12 mouse cellular contexts compared by ENCODE assay signal in genomic region chr1:159920571-159920970, GRCm38 (mm10).
DNase-seq lines count a peak whose midpoint lies in the region.
"Had no signal": no experiment of that assay in that cellular context is flagged by ENCODE, and none has a peak within 500 bp of the region (broad histone marks: within the 10 kb centered on the region; RNA-seq: fewer than 3 reads in every experiment).

No protein-coding gene starts in this region.

- peak; percentile 27 for DNase-seq in adrenal gland, postnatal 25 days
- DNase-seq in adrenal gland, adult 18-20 months (ENCODE audit: low spot score in 2 of 2), result no peak
- DNase-seq in heart, postnatal 10 days, result peak; percentile 12 to 23
- DNase-seq in heart, postnatal 14 days, result no peak
- DNase-seq in right cerebral cortex, postnatal 10 days (ENCODE audit: low spot score in 2 of 2), result peak; percentile 40 to 57
- no peak for DNase-seq in right cerebral cortex, postnatal 36 days (ENCODE audit: low spot score in 2 of 2)
- DNase-seq in NIH3T3 (ENCODE audit: low read depth), result peak; percentile 42
- DNase-seq in neural tube, embryonic 10.5 days (ENCODE audit: extremely low spot score, low spot score), result no peak
- DNase-seq: cerebellum, adult 18-20 months; cerebellum, postnatal 36 days; gastrocnemius, postnatal 14 days; kidney, adult 2 months had no signal

- intact Hi-C loops in heart, postnatal 10 days (cut with DNase I), result loop anchor here (5.0 kb wide), 1 partner anchor 127 kb away; no protein-coding TSS in a partner anchor
- intact Hi-C loops in heart, postnatal 14 days (cut with DNase I), result loop anchor here (5.0 kb wide), 1 partner anchor 122 kb away; the partner anchor contains the start of gene 4930523C07Rik

Comparison
In these comparisons a context has a peak if more than half of its experiments do, and no peak if none do; other contexts are left out.
1. DNase-seq: peak in adrenal gland, postnatal 25 days (single experiment), heart, postnatal 10 days (2 of 2), right cerebral cortex, postnatal 10 days (2 of 2) and NIH3T3 (single experiment); none in adrenal gland, adult 18-20 months (0 of 2), heart, postnatal 14 days (0 of 2), right cerebral cortex, postnatal 36 days (0 of 2) and neural tube, embryonic 10.5 days (single experiment).